Mouse (Mus musculus): ENCODE data around the gene Zfp799. TPM values are rescaled to one million over a fixed set of nuclear protein-coding genes. Genes with fewer than 3 reads are reported as not detected.

Zfp799 gene
- polyA plus RNA-seq, 1 experiment: 5.1 TPM

- TF ChIP-seq POLR2A (IDR thresholded peaks at IDR 0.05; ENCODE audit: borderline replicate concordance, control insufficient read depth, low read depth, low read length) (no peak), CTCF (IDR thresholded peaks at IDR 0.05; ENCODE audit: control insufficient read depth, insufficient read depth, low read length) (no peak)
- 76% methylated on average over 7 of the region's 7 CpGs for WGBS
- H3K27ac ChIP-seq (ENCODE audit: control insufficient read depth, insufficient read depth, low read depth, low read length, poor library complexity): no peak overlapping the region
- no peak overlapping the region for H3K4me3 ChIP-seq (replicated peaks; ENCODE audit: control insufficient read depth, low read depth, low read length)
- H3K4me1 ChIP-seq (ENCODE audit: control insufficient read depth, insufficient read depth, low read length): no peaks in the 10 kb centered on the region
Observed at GRCm38 (mm10) chr17:32851581-32851980, 21.5 kb upstream of the Zfp799 start.

GRCm38 (mm10) chr17:32841388-32841787, 11.3 kb upstream of the Zfp799 start:
- Histone ChIP-seq H3K4me3 (replicated peaks; ENCODE audit: control insufficient read depth, low read depth, low read length) (no peak overlapping the region), H3K27ac (ENCODE audit: control insufficient read depth, insufficient read depth, low read depth, low read length, poor library complexity) (no peak overlapping the region), H3K4me1 (ENCODE audit: control insufficient read depth, insufficient read depth, low read length) (no peaks in the 10 kb centered on the region)
- WGBS: 80% methylated on average over 2 of the region's 2 CpGs
- TF ChIP-seq POLR2A (IDR thresholded peaks at IDR 0.05; ENCODE audit: borderline replicate concordance, control insufficient read depth, low read depth, low read length) (no peak), CTCF (IDR thresholded peaks at IDR 0.05; ENCODE audit: control insufficient read depth, insufficient read depth, low read length) (no peak)

GRCm38 (mm10) chr17:32839083-32839802, 9.2 kb upstream of the Zfp799 start:
- WGBS: 58% methylated on average over 15 of the region's 15 CpGs
- TF ChIP-seq POLR2A (IDR thresholded peaks at IDR 0.05; ENCODE audit: borderline replicate concordance, control insufficient read depth, low read depth, low read length) (no peak), CTCF (IDR thresholded peaks at IDR 0.05; ENCODE audit: control insufficient read depth, insufficient read depth, low read length) (no peak)

GRCm38 (mm10) chr17:32830418-32830782, 339 bp upstream of the Zfp799 start:
- TF ChIP-seq POLR2A (IDR thresholded peaks at IDR 0.05; ENCODE audit: borderline replicate concordance, control insufficient read depth, low read depth, low read length) (no peak), CTCF (IDR thresholded peaks at IDR 0.05; ENCODE audit: control insufficient read depth, insufficient read depth, low read length) (no peak)
- Histone ChIP-seq H3K4me3 (replicated peaks; ENCODE audit: control insufficient read depth, low read depth, low read length) (no peak overlapping the region), H3K27ac (ENCODE audit: control insufficient read depth, insufficient read depth, low read depth, low read length, poor library complexity) (no peak overlapping the region), H3K4me1 (ENCODE audit: control insufficient read depth, insufficient read depth, low read length) (no peaks in the 10 kb centered on the region; the same call in 1 of the 2 replicates)
- 39% methylated on average over 3 of the region's 3 CpGs for WGBS

More at GRCm38 (mm10) chr17:32839083-32839802, 9.2 kb upstream of the Zfp799 start:
- H3K4me1 ChIP-seq (ENCODE audit: control insufficient read depth, insufficient read depth, low read length): no peaks in the 10 kb centered on the region
- H3K4me3 ChIP-seq (replicated peaks; ENCODE audit: control insufficient read depth, low read depth, low read length): no peak overlapping the region
- no peak overlapping the region for H3K27ac ChIP-seq (ENCODE audit: control insufficient read depth, insufficient read depth, low read depth, low read length, poor library complexity)

- TF ChIP-seq CTCF (IDR thresholded peaks at IDR 0.05; ENCODE audit: control insufficient read depth, insufficient read depth, low read length) (no peak), POLR2A (IDR thresholded peaks at IDR 0.05; ENCODE audit: borderline replicate concordance, control insufficient read depth, low read depth, low read length) (no peak)
- Histone ChIP-seq H3K27ac (ENCODE audit: control insufficient read depth, insufficient read depth, low read depth, low read length, poor library complexity) (no peak overlapping the region), H3K4me1 (ENCODE audit: control insufficient read depth, insufficient read depth, low read length) (no peaks in the 10 kb centered on the region), H3K4me3 (replicated peaks; ENCODE audit: control insufficient read depth, low read depth, low read length) (no peak overlapping the region)
- 85% methylated on average over 1 of the region's 1 CpGs for WGBS
Observed at GRCm38 (mm10) chr17:32816074-32816784, 13.8 kb downstream of the Zfp799 start.

GRCm38 (mm10) chr17:32814136-32814535, 15.9 kb downstream of the Zfp799 start:
- no peak for TF ChIP-seq POLR2A (IDR thresholded peaks at IDR 0.05; ENCODE audit: borderline replicate concordance, control insufficient read depth, low read depth, low read length)
- TF ChIP-seq CTCF (IDR thresholded peaks at IDR 0.05; ENCODE audit: control insufficient read depth, insufficient read depth, low read length): no peak
- 85% methylated on average over 7 of the region's 7 CpGs for WGBS
- H3K27ac ChIP-seq (ENCODE audit: control insufficient read depth, insufficient read depth, low read depth, low read length, poor library complexity): no peak overlapping the region
- H3K4me1 ChIP-seq (ENCODE audit: control insufficient read depth, insufficient read depth, low read length): no peaks in the 10 kb centered on the region
- H3K4me3 ChIP-seq (replicated peaks; ENCODE audit: control insufficient read depth, low read depth, low read length): no peak overlapping the region

GRCm38 (mm10) chr17:32810648-32811047, 19.4 kb downstream of the Zfp799 start:
- Histone ChIP-seq H3K4me1 (ENCODE audit: control insufficient read depth, insufficient read depth, low read length) (no peaks in the 10 kb centered on the region), H3K4me3 (replicated peaks; ENCODE audit: control insufficient read depth, low read depth, low read length) (no peak overlapping the region), H3K27ac (ENCODE audit: control insufficient read depth, insufficient read depth, low read depth, low read length, poor library complexity) (no peak overlapping the region)
- 19% methylated on average over 1 of the region's 1 CpGs for WGBS
- TF ChIP-seq POLR2A (IDR thresholded peaks at IDR 0.05; ENCODE audit: borderline replicate concordance, control insufficient read depth, low read depth, low read length) (no peak), CTCF (IDR thresholded peaks at IDR 0.05; ENCODE audit: control insufficient read depth, insufficient read depth, low read length) (no peak)

GRCm38 (mm10) chr17:32809544-32810374, 20.3 kb downstream of the Zfp799 start, which contains the start of gene Zfp811:
Gene Zfp811 (minus strand): TSS chr17:32809931.
- 11% methylated on average over 17 of the region's 17 CpGs for WGBS
- Histone ChIP-seq H3K4me3 (replicated peaks; ENCODE audit: control insufficient read depth, low read depth, low read length) (no peak within 1 kb of the TSS), H3K4me1 (ENCODE audit: control insufficient read depth, insufficient read depth, low read length) (no peaks in the 10 kb centered on the region), H3K27ac (ENCODE audit: control insufficient read depth, insufficient read depth, low read depth, low read length, poor library complexity) (no peak within 1 kb of the TSS)
- TF ChIP-seq CTCF (IDR thresholded peaks at IDR 0.05; ENCODE audit: control insufficient read depth, insufficient read depth, low read length) (no peak), POLR2A (IDR thresholded peaks at IDR 0.05; ENCODE audit: borderline replicate concordance, control insufficient read depth, low read depth, low read length) (no peak)
